Mouse (Mus musculus) forebrain, embryonic 15.5 days (tissue): Measurements from ENCODE around the gene D5Ertd579e. TPM values are rescaled to one million over a fixed set of nuclear protein-coding genes. Genes with fewer than 3 reads are reported as not detected.
"Not testable (repeated sequence)": the region's sequence is repeated elsewhere in the genome, so short reads cannot be mapped to it uniquely, and the experiment has no call there.

Experiments
- ATAC-seq: fragments of 200-750 bp; cut with Nextera tagmentation; replicated peaks from 2 replicates; pipeline ENCODE4 v1.8.0; 2017; ENCODE audit warnings: mild to moderate bottlenecking, moderate TSS enrichment, moderate library complexity
- H3K27ac ChIP-seq: fragments of 300-500 bp; sonication (generic); replicated peaks from 2 replicates; pipeline ENCODE4 v1.5.1; 2015; ENCODE audit warnings: mild to moderate bottlenecking, inconsistent platforms
- H3K27me3 ChIP-seq: fragments of 300-500 bp; sonication (generic); 2 replicates; pipeline ENCODE4 v1.6.1; 2015; ENCODE audit warnings: inconsistent platforms
- H3K36me3 ChIP-seq: fragments of 300-500 bp; sonication (generic); 2 replicates; pipeline ENCODE4 v1.6.1; 2015; ENCODE audit warnings: mild to moderate bottlenecking, inconsistent platforms
- H3K4me1 ChIP-seq: fragments of 300-500 bp; sonication (generic); 2 replicates; pipeline ENCODE4 v1.6.1; 2015; ENCODE audit warnings: inconsistent platforms
- H3K4me2 ChIP-seq: fragments of 300-500 bp; sonication (generic); replicated peaks from 2 replicates; pipeline ENCODE4 v1.6.1; 2015; ENCODE audit warnings: mild to moderate bottlenecking, inconsistent platforms
- H3K4me3 ChIP-seq: fragments of 300-500 bp; sonication (generic); 2 replicates; pipeline ENCODE4 v1.5.1; 2015; ENCODE audit warnings: mild to moderate bottlenecking, inconsistent platforms
- H3K9ac ChIP-seq: fragments of 300-500 bp; sonication (generic); replicated peaks from 2 replicates; pipeline ENCODE4 v1.6.1; 2015; ENCODE audit warnings: mild to moderate bottlenecking, inconsistent platforms
- H3K9me3 ChIP-seq: fragments of 300-500 bp; sonication (generic); 2 replicates; pipeline ENCODE4 v1.6.1; 2016; ENCODE audit warnings: inconsistent platforms
- WGBS: fragments of 180-500 bp; shearing (Covaris S2); methylation state at CpG from one replicate; pipeline ENCODE4 v1.1.7; 2015; ENCODE audit warnings: mixed read lengths; 5-methylcytosine and 5-hydroxymethylcytosine counted together
- polyA plus RNA-seq: library from polyadenylated mRNA; unstranded; fragments of >200 nt; fragmentation: Nextera tagmentation; extraction: Ambion mirVana; gene quantifications from 2 replicates; pipeline ENCODE4 v1.2.1, GENCODE M21; 2015

D5Ertd579e gene
- polyA plus RNA-seq, 1 experiment from 2014 or later, result 35.1 TPM

- no peaks in the 10 kb centered on the region for H3K27me3 ChIP-seq
- 90% methylated on average over 7 of the region's 7 CpGs for WGBS
- H3K4me2 ChIP-seq, result no peak overlapping the region
- H3K4me3 ChIP-seq, result no peak overlapping the region
- H3K36me3 ChIP-seq, result peaks cover 27% of the 10 kb centered on the region
- no peak for ATAC-seq
- no peak overlapping the region for H3K27ac ChIP-seq
- H3K9ac ChIP-seq, result no peak overlapping the region
- H3K4me1 ChIP-seq, result no peaks in the 10 kb centered on the region
- no peaks in the 10 kb centered on the region for H3K9me3 ChIP-seq
Observed at GRCm38 (mm10) chr5:36669021-36670008, 26.5 kb downstream of the D5Ertd579e start.

GRCm38 (mm10) chr5:36668572-36668971, 27.3 kb downstream of the D5Ertd579e start:
- ATAC-seq, result no peak
- Histone ChIP-seq H3K9ac (no peak overlapping the region), H3K9me3 (no peaks in the 10 kb centered on the region), H3K27me3 (no peaks in the 10 kb centered on the region), H3K27ac (no peak overlapping the region), H3K4me2 (no peak overlapping the region), H3K4me1 (no peaks in the 10 kb centered on the region), H3K36me3 (peaks cover 27% of the 10 kb centered on the region), H3K4me3 (no peak overlapping the region)
- WGBS, result 87% methylated on average over 8 of the region's 8 CpGs

- H3K9me3 ChIP-seq, H3K4me3 ChIP-seq, H3K4me1 ChIP-seq, H3K9ac ChIP-seq, H3K4me2 ChIP-seq, H3K27ac ChIP-seq, ATAC-seq, H3K27me3 ChIP-seq: not testable (repeated sequence)
- peaks cover 27% of the 10 kb centered on the region for H3K36me3 ChIP-seq
- WGBS, result 92% methylated on average over 2 of the region's 2 CpGs
Observed at GRCm38 (mm10) chr5:36667986-36668385, 27.8 kb downstream of the D5Ertd579e start.

- Histone ChIP-seq H3K27ac (no peak overlapping the region), H3K4me3 (no peak overlapping the region), H3K9ac (no peak overlapping the region), H3K4me1 (peaks cover 6% of the 10 kb centered on the region; the same call in 1 of the 2 replicates), H3K27me3 (no peaks in the 10 kb centered on the region), H3K9me3 (no peaks in the 10 kb centered on the region), H3K36me3 (peaks cover 23% of the 10 kb centered on the region), H3K4me2 (no peak overlapping the region)
- WGBS, result 98% methylated on average over 5 of the region's 5 CpGs
- no peak for ATAC-seq
Observed at GRCm38 (mm10) chr5:36667165-36667564, 28.7 kb downstream of the D5Ertd579e start.

- ATAC-seq, H3K9ac ChIP-seq, H3K27me3 ChIP-seq, H3K9me3 ChIP-seq, H3K4me2 ChIP-seq, H3K27ac ChIP-seq, H3K4me3 ChIP-seq, H3K4me1 ChIP-seq: not testable (repeated sequence)
- peaks cover 20% of the 10 kb centered on the region for H3K36me3 ChIP-seq
- WGBS, result 96% methylated on average over 2 of the region's 2 CpGs
Observed at GRCm38 (mm10) chr5:36666699-36667098, 29.1 kb downstream of the D5Ertd579e start.

GRCm38 (mm10) chr5:36663329-36663728, 32.5 kb downstream of the D5Ertd579e start:
- H3K36me3 ChIP-seq, result peaks cover 8% of the 10 kb centered on the region; the same call in 1 of the 2 replicates
- H3K4me2 ChIP-seq, result no peak overlapping the region
- H3K9me3 ChIP-seq, result peaks cover 5% of the 10 kb centered on the region; the same call in 1 of the 2 replicates
- no peak overlapping the region for H3K4me3 ChIP-seq
- no peaks in the 10 kb centered on the region for H3K27me3 ChIP-seq
- no peak for ATAC-seq
- no peak overlapping the region for H3K9ac ChIP-seq
- 90% methylated on average over 2 of the region's 2 CpGs for WGBS
- H3K27ac ChIP-seq, result no peak overlapping the region
- H3K4me1 ChIP-seq, result peaks cover 6% of the 10 kb centered on the region; the same call in 1 of the 2 replicates

- H3K27me3 ChIP-seq, ATAC-seq: not testable (repeated sequence)
Observed at GRCm38 (mm10) chr5:36660977-36661760, 34.7 kb downstream of the D5Ertd579e start.

GRCm38 (mm10) chr5:36625612-36626011, 70.2 kb downstream of the D5Ertd579e start:
- no peak overlapping the region for H3K27ac ChIP-seq
- H3K4me1 ChIP-seq, result no peaks in the 10 kb centered on the region
- H3K9ac ChIP-seq, result no peak overlapping the region
- no peaks in the 10 kb centered on the region for H3K27me3 ChIP-seq
- WGBS, result 73% methylated on average over 5 of the region's 5 CpGs
- no peak overlapping the region for H3K4me3 ChIP-seq
- ATAC-seq, result no peak
- H3K9me3 ChIP-seq, result no peaks in the 10 kb centered on the region
- H3K36me3 ChIP-seq, result peaks cover 12% of the 10 kb centered on the region
- H3K4me2 ChIP-seq, result no peak overlapping the region

More at GRCm38 (mm10) chr5:36660977-36661760, 34.7 kb downstream of the D5Ertd579e start:
- H3K36me3 ChIP-seq, H3K9me3 ChIP-seq, H3K27ac ChIP-seq, H3K4me3 ChIP-seq, H3K9ac ChIP-seq, H3K4me1 ChIP-seq, H3K4me2 ChIP-seq: not testable (repeated sequence)

- WGBS, result 93% methylated on average over 5 of the region's 5 CpGs
- no peak overlapping the region for H3K4me2 ChIP-seq
- no peak overlapping the region for H3K9ac ChIP-seq
- no peak for ATAC-seq
- H3K9me3 ChIP-seq, result no peaks in the 10 kb centered on the region
- H3K27ac ChIP-seq, result no peak overlapping the region
- no peak overlapping the region for H3K4me3 ChIP-seq
- peaks cover 5% of the 10 kb centered on the region; the same call in 1 of the 2 replicates for H3K36me3 ChIP-seq
- no peaks in the 10 kb centered on the region for H3K4me1 ChIP-seq
- H3K27me3 ChIP-seq, result no peaks in the 10 kb centered on the region
Observed at GRCm38 (mm10) chr5:36623670-36624069, 72.2 kb downstream of the D5Ertd579e start.

- Histone ChIP-seq H3K27ac (no peak overlapping the region), H3K36me3 (peaks cover 24% of the 10 kb centered on the region)
- 84% methylated on average over 5 of the region's 5 CpGs for WGBS
Observed at GRCm38 (mm10) chr5:36621058-36621449, 74.8 kb downstream of the D5Ertd579e start.

GRCm38 (mm10) chr5:36620409-36621057, 75.3 kb downstream of the D5Ertd579e start:
- H3K27me3 ChIP-seq, result no peaks in the 10 kb centered on the region
- H3K4me2 ChIP-seq, result no peak overlapping the region
- no peak for ATAC-seq
- H3K36me3 ChIP-seq, result peaks cover 29% of the 10 kb centered on the region
- 84% methylated on average over 8 of the region's 8 CpGs for WGBS
- no peaks in the 10 kb centered on the region for H3K9me3 ChIP-seq
- H3K27ac ChIP-seq, result no peak overlapping the region
- no peaks in the 10 kb centered on the region for H3K4me1 ChIP-seq
- H3K9ac ChIP-seq, result no peak overlapping the region
- no peak overlapping the region for H3K4me3 ChIP-seq

More at GRCm38 (mm10) chr5:36621058-36621449, 74.8 kb downstream of the D5Ertd579e start:
- no peak overlapping the region for H3K4me3 ChIP-seq
- H3K9me3 ChIP-seq, result no peaks in the 10 kb centered on the region
- no peak overlapping the region for H3K9ac ChIP-seq
- no peak overlapping the region for H3K4me2 ChIP-seq
- no peak for ATAC-seq
- H3K4me1 ChIP-seq, result no peaks in the 10 kb centered on the region
- no peaks in the 10 kb centered on the region for H3K27me3 ChIP-seq
